Mouse (Mus musculus): ENCODE measurements around the gene Socs5.

The Socs5 gene

DNA sequence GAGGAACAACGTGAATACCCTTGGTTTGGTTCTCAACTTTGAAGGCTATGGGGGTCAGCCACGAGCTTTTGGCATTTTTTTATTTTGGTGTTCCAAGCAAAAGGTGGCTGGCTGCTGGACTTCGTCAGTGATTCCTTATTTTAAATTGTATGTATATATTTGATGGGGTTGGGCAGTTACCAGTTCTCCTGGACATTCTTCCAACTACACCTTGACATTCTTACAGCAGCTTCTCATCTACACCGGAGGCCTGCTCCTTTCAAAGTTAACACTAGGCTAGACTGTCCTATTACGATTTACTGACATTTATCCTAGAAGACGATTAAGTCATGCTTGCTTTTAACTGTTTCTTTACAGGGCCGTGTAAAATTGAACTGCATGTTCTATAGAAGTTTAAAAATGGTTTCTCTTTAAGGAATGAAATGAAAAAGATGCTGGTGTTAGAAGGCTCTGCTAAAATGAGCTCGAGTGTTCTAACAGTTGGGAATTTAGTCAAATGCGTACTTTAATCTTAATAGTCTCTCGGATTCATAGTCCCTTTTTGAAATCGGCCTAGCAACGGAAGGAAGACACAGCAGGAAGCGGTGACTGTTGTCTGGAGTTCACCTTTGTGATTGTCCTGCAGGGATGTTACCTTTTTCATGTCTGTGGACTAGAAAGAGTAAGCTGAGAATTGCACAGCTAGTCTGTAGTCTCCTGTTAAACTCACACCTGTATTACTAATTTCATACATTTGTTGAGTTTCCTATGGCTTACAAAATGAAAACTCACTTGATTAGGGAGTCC lies 1.2 kb downstream of the Socs5 start:
- peak in 1 of 2 experiments; percentile 15 for DNase-seq

DNA sequence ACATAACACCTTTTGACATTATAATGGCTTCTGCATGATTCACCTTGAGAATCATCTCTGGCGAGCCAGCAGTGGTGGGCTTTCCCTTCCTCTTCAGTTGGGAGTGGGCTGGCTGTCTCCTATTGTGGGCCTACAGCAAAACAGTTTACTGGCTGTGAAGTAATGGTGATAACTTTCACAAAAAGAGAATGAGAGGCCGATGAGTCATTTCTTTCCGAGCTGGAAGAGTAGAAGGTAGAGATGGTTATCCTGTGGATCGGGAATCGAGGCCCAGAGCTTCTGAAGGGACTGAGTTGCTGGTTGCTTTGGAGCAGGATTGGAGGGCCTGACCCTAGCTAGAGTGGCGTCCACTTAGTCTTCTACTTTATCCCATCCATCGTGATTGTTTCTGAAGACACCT lies 2.0 kb downstream of the Socs5 start:
- no peak for DNase-seq

DNA sequence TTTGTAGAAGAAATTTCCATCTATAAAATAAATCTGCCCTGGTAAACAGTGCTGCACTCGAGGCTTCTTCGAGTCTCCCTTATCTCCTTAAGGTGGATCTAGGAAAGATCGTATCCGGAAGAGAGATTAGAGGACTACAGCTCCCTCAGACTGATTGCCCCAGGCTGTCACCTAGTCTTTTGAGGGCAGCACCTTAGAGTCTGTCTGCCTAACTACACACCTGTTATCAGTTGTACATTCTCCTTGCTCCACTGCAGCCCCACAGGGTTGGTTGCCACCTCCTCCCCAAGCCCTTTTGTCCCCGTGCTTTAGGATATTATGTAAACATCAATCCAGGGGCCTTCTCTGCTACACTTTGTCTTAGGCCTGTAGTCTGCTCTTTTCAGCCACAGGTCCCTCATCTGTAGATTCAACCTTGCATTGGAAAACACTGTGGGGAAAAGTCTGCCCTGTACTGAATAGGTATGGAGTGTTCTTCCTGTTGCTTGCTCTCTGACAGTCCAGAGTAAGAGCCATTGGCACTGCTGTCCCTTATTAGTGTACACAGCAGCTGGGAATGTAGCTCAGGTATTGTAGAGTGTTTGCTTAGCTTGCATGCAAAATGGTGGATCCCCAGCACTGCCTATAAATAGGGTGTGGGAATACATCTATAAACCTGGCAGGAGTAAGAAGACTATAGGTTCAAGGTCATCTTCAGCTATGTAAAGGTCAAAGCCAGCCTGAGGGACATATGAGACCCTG lies 5.5 kb downstream of the Socs5 start:
- no peak for DNase-seq

DNA sequence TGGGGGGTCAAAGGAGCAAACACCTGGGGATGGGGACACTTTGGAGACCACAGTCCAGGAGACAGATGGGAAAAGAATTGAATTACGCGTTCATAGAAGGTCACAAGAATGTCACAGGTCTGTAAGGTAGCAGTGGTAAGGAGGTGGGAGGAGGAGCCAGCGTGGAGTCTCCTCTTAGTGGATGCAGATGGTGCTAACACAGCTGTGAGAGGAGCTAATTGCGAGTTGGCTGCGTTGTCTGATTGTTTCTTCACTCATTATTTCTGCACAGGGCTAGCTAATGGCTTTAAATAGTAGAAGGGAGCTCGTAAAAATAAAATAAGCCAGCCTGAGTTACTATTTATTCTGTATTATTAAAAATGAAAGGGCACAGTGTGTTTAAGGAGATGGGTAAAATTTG lies 8.1 kb downstream of the Socs5 start:
- DNase-seq, result no peak

DNA sequence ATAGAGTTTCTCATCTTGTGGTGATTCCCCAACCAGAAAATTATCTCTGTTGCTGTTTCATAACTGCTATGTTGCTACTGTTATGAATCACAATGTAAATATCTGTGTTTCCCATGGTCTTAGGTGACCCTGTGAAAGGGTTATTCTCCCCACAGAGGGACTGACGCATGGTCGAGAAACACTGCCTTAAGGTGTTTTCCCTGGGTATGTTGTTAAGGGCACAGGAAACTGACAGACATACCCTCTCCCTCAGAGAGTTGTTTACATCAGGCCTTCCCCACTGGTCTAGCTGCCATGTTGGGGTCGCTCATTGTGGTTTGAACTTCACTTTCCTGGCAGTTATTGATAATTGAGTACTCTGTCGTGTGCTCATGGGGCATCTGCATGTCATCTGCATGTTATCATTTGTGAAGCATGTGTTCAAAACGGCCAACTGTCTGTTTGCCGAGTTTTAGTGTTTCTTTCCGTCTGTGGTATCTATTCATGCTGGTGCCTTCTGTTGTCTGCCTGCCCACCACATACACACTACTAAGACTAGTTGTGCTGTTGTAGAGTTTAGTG lies 11.6 kb downstream of the Socs5 start:
- DNase-seq, result peak; percentile 62 to 69

DNA sequence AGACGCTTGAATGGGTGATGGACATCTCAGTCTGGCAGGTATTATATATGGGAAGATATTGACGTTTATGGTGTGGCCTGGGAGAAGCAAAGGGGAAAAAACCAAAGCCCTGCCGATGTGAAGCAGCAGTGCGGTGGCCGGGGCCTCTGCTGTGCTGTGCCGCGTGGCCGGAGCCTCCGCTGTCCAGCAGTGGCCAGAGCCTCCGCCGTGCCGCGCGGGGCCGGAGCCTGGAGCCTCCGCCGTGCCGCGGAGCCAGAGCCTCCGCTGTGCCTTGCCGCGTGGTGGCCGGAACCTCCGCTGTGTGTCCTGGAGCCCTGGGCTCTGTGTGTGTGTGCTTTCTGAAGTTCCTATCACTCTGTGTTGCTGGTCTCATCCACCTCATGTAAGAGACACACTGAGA lies 17.9 kb downstream of the Socs5 start:
- no peak for DNase-seq

DNA sequence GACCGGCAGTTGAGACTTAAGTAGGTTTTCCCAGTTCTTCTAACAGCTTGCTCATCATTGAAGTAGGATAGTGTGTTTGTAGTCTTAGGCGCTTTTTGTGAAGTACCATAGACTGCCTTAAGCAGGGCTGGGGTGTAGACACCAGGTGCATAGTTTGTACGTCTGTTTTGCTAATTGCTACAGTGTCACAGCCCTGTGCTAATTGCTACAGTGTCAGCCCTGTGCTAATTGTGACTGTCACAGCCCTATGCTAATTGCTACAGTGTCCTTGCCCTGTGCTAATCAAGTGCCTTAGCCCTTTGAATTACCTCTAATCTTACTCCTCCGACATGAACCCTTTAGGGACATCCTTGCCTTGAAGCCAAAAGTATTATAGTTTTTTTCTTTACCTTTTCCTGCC lies 24.8 kb downstream of the Socs5 start:
- DNase-seq, result no peak

DNA sequence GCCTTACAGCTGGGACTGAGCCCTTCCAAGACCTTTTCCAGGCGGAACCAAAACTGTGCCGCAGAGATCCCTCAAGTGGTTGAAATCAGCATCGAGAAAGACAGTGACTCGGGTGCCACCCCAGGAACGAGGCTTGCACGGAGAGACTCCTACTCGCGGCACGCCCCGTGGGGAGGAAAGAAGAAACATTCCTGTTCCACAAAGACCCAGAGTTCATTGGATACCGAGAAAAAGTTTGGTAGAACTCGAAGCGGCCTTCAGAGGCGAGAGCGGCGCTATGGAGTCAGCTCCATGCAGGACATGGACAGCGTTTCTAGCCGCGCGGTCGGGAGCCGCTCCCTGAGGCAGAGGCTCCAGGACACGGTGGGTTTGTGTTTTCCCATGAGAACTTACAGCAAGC lies 26.3 kb downstream of the Socs5 start:
- no peak for DNase-seq

DNA sequence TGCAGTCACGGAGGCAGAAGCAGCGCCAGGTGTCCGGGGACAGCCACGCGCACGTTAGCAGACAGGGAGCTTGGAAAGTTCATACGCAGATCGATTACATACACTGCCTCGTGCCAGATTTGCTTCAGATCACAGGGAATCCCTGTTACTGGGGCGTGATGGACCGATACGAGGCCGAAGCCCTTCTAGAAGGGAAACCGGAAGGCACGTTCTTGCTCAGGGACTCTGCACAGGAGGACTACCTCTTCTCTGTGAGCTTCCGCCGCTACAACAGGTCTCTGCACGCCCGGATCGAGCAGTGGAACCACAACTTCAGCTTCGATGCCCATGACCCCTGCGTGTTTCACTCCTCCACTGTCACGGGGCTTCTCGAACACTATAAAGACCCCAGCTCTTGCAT lies 27.2 kb downstream of the Socs5 start:
- DNase-seq, result no peak

DNA sequence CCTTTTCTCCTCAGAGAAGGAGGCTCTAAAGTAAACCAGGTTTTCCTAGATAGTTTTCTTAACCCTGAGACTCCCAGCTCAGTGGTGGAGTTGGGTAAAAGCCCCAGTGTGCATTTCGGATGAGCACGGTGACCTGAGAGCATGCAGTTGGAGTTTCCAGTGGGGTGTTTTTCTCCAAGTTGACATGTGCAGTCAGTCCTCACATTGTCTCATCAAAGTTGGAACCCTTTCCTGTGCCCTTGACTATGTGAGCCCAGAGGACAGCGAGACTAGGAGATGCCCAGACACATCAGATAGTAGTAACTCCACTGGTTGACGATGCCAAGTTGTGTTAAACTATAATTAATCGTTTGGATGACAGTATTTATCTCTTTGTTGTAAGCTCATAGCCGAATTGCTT lies 28.3 kb downstream of the Socs5 start:
- DNase-seq, result no peak

DNA sequence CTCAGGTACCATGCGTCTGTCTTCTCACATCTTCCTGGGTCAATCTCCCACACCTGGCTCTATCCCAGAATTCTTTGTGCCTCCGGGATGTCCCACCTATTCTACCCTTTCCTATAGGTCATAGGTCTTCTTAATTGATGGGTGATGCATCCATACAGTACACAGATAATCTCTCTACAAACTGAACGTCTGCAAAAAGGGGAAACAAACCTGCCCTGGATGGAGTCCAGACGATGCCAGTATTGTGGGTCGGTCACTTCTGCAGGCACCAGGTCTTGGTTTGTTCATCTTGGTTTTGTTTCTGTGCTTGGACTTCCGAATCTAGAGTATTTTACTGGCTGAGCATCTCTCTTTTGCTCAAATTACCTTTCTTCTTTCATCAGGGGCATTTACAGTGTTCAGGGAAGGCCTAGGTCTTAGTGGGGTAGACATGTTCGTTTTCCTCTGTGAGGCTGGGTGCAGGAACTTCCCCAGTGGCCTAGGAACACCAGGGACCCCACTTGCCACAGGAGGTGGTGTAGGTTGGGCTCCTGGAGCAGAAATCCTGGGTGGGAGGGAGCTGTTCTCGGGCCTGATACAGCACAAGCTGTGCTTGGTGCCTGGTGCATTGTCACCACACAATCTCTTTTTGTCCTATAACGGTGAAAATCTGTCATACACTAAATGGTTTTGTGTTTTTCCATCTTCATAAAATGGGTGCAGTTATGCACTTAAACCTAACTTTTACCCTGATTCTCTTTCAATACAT lies 33.9 kb downstream of the Socs5 start:
- DNase-seq, result no peak

DNA sequence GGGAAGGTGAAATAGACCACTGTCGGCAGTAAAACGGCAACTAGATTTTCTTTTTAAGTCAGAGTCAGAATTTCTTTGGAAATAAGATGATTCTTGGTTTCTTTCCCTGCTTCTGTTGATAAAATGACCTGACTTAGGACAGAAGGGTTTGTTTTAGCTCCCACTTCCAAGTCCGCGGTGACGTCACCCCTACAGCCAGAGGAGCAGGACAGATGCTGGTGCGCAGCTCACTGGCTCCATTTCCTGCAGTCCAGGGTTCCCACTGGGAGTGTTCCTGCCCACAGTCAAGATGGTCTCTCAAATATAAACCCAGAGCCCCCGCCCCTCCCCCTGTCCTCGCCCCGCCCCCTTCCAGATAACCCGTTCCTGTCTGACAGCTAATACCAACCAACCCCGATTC lies 34.8 kb downstream of the Socs5 start:
- DNase-seq, result no peak

DNA sequence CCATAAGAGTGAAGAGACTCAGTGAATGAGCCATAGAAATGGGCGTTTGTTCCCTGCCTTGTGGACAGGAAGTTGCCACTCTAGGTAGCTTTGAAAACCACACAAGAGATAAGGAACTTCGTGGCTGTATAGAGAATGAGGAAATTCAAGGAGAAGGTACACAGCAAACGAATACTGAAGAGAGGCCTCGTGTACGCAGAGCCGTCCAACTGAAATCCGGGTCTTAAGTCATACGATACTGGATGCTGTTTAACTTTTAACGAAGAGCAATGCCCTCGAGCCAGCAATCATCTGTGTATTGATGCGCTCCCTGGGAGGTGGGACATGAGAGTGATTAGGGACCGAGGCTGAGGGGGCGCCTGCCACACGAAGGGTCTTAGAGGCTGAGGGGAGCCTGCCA lies 35.7 kb downstream of the Socs5 start:
- DNase-seq, result no peak

DNA sequence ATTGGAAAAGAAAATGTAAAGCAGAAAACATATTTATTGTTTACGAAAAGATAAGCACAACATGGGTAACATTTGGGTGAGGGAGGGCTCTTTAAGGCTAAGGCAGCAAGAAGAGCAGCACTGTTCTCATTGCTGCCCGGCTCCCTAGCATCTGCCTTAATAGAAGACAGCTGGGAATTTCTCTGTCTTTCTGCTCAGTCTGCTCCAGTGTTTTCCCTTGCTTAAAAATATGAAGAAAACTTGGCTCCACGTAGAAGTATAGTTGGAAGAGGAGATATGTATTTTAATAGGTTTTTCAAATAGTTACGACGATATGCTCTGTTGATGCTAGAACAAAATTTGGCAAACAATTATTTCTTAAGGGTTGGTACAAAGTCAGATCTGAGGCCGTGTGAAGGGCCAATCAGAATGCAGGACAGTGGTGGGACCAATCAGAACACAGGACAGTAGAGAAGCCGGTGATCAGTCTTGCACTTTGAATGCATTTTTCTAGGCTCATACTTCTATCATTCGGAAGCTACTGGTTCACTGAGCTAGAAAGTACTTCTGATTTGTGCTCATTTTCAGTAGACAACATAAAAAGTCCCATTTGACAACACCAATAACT lies 39.0 kb downstream of the Socs5 start:
- no peak for DNase-seq

DNA sequence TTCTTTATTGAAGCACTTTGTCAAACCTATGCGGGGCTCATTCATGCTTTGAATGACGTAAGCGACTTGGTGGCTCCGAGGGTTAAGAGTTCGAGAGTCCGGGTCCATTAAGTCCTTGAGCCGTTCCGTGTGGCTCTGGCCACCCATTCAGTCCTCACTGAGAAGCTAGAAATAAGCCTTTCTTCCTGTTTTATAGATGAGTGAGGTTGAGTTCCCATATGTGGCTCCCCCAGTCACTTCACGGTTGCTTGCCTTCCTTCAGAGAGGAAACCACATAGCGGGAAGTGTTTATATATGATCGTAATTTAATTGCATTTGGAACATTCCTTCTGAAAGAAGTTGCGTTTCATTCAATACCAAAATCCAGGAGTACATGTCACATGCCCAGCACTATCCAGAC lies 42.3 kb downstream of the Socs5 start:
- DNase-seq, result peak; percentile 24 to 29

DNA sequence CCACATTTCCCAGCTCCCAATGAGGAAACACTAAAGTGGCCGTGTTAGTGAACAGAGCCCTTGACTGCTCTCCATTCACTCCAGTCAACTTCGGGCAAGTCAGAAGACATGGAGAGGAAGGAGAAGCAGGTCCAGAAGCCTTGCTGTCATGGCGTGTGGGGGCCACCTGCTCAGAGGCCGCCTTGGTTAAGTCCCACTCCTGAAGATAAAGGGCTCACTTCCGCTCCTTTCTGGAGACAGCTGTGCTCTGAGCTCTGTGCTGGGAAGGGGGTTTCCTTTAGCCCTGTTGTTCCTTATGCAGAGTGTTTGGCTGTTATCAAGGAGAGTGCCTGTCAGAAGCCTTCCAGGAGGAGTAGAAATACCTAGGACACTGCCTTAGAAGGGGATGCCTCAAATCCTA lies 45.5 kb downstream of the Socs5 start:
- DNase-seq, result no peak

DNA sequence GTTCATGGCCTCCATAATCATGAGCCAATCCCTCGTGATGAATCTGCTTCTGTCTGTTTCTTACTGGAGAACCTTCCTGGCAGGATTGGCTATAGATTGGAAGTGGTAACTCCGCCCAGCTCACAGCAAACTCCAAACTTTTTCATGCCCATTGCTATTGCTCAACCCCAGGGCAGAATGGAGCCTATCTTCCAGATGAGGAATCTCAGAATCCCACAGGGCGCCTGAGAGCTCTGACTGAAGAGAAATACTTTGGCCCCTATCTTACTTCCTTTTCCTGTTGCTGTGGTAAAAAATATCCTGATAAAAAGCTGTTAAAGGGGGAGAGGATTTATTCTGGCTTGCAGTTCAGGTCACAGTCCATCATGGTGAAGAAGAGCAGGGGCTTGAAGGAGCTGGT lies 48.2 kb downstream of the Socs5 start:
- DNase-seq, result no peak

DNA sequence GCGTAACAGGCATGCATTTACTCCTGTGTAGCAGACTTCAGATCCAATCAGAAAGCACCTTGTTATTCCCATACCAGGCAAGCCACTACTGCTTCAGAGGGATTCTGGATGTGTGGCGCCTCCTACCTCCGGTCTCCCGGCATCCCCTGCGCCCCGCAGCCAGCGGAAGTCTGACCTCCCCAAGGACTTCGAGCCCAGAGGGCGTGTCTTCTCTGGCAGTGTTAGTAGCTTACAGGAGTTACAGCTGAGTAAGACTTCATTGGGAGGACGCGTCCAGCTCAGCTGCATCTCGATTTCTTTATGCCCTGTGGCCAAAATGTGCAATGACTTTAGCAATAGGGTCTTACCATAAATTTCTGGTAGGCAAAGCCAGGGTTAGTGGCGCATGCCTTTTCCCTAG lies 50.3 kb downstream of the Socs5 start:
- no peak for DNase-seq

DNA sequence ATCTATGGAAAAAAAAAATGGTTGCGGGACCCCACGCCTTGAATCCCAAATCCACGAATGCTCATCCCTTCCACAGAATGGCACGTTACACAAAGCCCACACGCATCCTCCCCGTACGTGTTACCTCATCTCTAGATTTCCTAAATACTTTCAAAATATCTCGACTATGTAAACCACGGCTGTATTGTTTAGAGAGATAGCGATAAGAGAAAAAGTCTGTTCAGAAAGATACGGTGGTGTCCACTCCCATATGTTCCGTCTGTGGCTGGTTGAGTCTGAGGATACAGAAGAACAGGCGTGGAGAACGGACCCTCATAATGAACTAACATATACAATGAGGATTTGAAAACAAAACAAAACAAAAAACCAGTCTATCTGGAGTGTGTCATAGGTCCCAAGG lies 51.1 kb downstream of the Socs5 start:
- DNase-seq, result no peak

DNA sequence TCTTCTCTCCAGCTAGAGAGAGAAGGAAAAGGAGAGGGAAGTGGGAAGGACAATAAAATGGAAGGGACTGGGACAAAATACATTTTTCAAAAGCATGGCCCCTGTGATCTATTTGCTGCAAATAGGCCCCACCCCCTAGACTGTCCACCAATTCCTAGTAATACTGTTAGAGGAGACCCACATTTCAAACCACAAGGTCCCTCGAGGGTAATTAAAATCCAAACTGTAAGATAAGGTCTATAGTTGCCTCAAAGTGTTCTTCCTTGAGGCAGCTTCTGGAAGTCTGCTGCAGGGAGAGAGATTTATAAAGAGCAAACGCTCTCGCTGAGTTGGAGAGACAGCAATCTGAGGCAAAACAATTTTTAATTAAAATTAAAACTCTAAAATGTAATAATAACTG lies 52.8 kb downstream of the Socs5 start:
- no peak for DNase-seq

DNA sequence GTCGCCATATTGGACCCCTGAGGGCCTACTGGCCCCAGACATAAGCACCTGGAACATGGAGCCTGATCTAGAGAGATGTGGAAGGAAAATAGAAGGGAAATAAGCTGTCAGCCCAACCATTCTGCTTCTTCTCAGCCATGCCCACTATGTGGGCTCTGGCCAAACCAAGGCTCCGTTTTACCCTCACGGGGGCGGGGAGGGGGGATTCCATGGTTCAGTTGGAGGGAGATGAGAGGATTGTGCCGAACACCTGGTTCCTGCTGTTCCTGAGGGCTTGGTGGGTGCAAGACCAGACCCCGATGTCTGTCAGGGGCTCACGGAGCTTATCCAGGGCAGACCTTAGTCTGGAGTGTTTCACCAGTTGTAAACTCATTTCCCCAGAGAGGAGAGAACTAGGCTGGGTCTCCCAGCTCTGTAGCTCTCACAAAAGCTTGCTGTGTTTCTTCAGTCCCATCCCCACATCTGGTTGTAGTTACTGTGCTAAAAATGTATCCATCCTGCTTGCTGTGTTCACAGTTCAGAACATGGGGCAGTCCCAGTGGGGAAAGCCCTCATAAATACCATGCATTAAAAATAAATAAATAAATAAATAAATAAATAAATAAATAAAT lies 56.9 kb downstream of the Socs5 start:
- DNase-seq, result no peak

DNA sequence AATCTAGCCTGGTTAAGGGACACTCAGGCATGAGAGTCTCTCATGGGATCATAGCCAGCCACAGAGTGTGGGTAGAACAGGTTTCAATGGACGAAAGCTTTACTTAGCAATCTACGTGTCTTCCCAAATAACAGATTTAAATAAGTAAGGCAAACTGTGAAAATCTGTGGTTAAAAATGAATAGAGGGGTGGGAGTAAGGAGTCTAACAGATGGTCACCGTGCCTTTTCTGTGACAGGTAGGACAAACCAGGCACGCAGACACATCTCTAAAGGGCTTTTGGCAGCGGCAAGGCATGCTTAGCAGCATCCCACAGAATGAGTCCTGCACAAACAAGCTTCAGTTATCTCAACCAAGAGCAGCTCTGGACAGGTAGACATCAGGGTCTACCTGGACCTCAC lies 59.9 kb downstream of the Socs5 start:
- no peak for DNase-seq

DNA sequence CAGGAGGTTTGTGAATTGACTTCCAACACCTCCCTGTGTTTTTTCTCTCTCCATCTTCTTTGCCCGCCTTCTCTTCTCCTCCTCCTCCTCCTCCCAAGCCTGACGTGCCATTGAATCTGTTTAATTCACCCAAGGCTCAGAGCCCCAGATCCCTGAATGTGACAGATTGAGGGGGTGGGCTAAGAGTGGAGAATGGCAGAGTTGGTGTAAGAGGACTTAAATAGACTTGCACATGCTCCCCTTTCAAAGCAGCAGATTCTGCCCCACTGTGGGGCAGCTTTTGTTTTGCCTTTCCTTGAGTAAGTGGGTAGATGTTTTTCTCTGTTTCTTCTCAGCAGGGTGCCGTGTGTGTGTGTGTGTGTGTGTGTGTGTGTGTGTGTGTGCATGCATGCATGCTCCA lies 61.6 kb downstream of the Socs5 start:
- no peak for DNase-seq
